In genomic region chr4:133669652-133670210, GRCm38 (mm10) we compare ENCODE assay signal across 8 mouse cellular contexts. TPM values are rescaled to one million over a fixed set of nuclear protein-coding genes. Genes with fewer than 3 reads are reported as not detected.
DNase-seq lines count a peak whose midpoint lies in the region; ATAC-seq lines count a peak whose summit lies in the region.
"Had no signal": no experiment of that assay in that cellular context is flagged by ENCODE, and none has a peak within 500 bp of the region (broad histone marks: within the 10 kb centered on the region; RNA-seq: fewer than 3 reads in every experiment).

No protein-coding gene starts in this region.

- peak overlapping the region; percentile 28 for H3K9ac ChIP-seq in heart, embryonic 13.5 days
- H3K9ac ChIP-seq in neural tube, embryonic 13.5 days, result no peak overlapping the region
- H3K9ac ChIP-seq in kidney, embryonic 15.5 days, result no peak overlapping the region

- peak overlapping the region; percentile 78; the same call in 1 of the 2 replicates for H3K4me2 ChIP-seq in heart, embryonic 13.5 days
- peak overlapping the region; percentile 82 for H3K4me2 ChIP-seq in neural tube, embryonic 13.5 days
- peak overlapping the region; percentile 82; the same call in 1 of the 2 replicates for H3K4me2 ChIP-seq in kidney, embryonic 15.5 days

- no peak overlapping the region for H3K4me3 ChIP-seq in heart, embryonic 13.5 days
- no peak overlapping the region for H3K4me3 ChIP-seq in neural tube, embryonic 13.5 days
- H3K4me3 ChIP-seq in kidney, embryonic 15.5 days (replicated peaks), result no peak overlapping the region
- H3K4me3 ChIP-seq: midbrain, embryonic 13.5 days had no signal

- 49% methylated on average over 6 of the region's 6 CpGs for WGBS in heart, embryonic 13.5 days
- WGBS in neural tube, embryonic 13.5 days, result 69% methylated on average over 6 of the region's 6 CpGs
- WGBS in kidney, embryonic 15.5 days, result 55% methylated on average over 6 of the region's 6 CpGs

- no peak for DNase-seq in heart, adult 18-20 months
- DNase-seq in neural tube, embryonic 10.5 days (ENCODE audit: extremely low spot score, low spot score), result no peak
- DNase-seq in thymus, postnatal 10 days (ENCODE audit: low spot score in 2 of 2), result no peak
- no peak for DNase-seq in cerebellum, postnatal 36 days

- no peaks in the 10 kb centered on the region for H3K9me3 ChIP-seq in heart, embryonic 13.5 days
- no peaks in the 10 kb centered on the region for H3K9me3 ChIP-seq in neural tube, embryonic 13.5 days
- no peaks in the 10 kb centered on the region for H3K9me3 ChIP-seq in kidney, embryonic 15.5 days (replicated peaks)
- H3K9me3 ChIP-seq: midbrain, embryonic 13.5 days had no signal

- ATAC-seq in heart, embryonic 13.5 days (ENCODE audit: extremely low read depth, insufficient number of reproducible peaks, low FRiP score, low TSS enrichment), result no peak
- no peak for ATAC-seq in neural tube, embryonic 13.5 days (ENCODE audit: low read depth)
- no peak for ATAC-seq in kidney, embryonic 15.5 days (replicated peaks; ENCODE audit: low FRiP score)
- ATAC-seq: midbrain, embryonic 13.5 days had no signal

- H3K27ac ChIP-seq in heart, embryonic 13.5 days (replicated peaks), result no peak overlapping the region
- H3K27ac ChIP-seq in neural tube, embryonic 13.5 days (replicated peaks), result no peak overlapping the region
- H3K27ac ChIP-seq in kidney, embryonic 15.5 days, result 0 out of 2 replicates have a peak overlapping the region, but pooled peaks have one; percentile 14
- H3K27ac ChIP-seq: midbrain, embryonic 13.5 days had no signal

- H3K27me3 ChIP-seq in heart, embryonic 13.5 days (replicated peaks), result no peaks in the 10 kb centered on the region
- H3K27me3 ChIP-seq in neural tube, embryonic 13.5 days, result no peaks in the 10 kb centered on the region
- no peaks in the 10 kb centered on the region for H3K27me3 ChIP-seq in kidney, embryonic 15.5 days
- H3K27me3 ChIP-seq: midbrain, embryonic 13.5 days had no signal

- H3K36me3 ChIP-seq in heart, embryonic 13.5 days, result peaks cover 39% of the 10 kb centered on the region
- H3K36me3 ChIP-seq in neural tube, embryonic 13.5 days, result peaks cover 21% of the 10 kb centered on the region; the same call in 1 of the 2 replicates
- peaks cover 32% of the 10 kb centered on the region for H3K36me3 ChIP-seq in kidney, embryonic 15.5 days

- H3K4me1 ChIP-seq in heart, embryonic 13.5 days, result peaks cover 38% of the 10 kb centered on the region
- H3K4me1 ChIP-seq in neural tube, embryonic 13.5 days (replicated peaks), result peaks cover 58% of the 10 kb centered on the region
- peaks cover 41% of the 10 kb centered on the region for H3K4me1 ChIP-seq in kidney, embryonic 15.5 days

RNA-seq across cellular contexts. Expression of gene Pigv, which starts 2.7 kb away (rescaled TPM):
- 12.8 and 15.7 TPM in 2 replicates for polyA plus RNA-seq in heart, embryonic 13.5 days (2015; fragmentation: Nextera tagmentation; extraction: Ambion mirVana)
- total RNA-seq in heart, adult 18-20 months (2021), result 10 to 100 TPM; 12.5 to 12.7 TPM
- 12.3 and 14.2 TPM in 2 replicates for polyA plus RNA-seq in neural tube, embryonic 13.5 days (2015; fragmentation: Nextera tagmentation; extraction: Ambion mirVana)
- 19.9 and 20.2 TPM in 2 replicates for polyA plus RNA-seq in kidney, embryonic 15.5 days (2015; fragmentation: Nextera tagmentation; extraction: Ambion mirVana)

RNA-seq across cellular contexts. Expression of gene Zdhhc18, which starts 19.8 kb away (rescaled TPM):
- polyA plus RNA-seq in heart, embryonic 13.5 days (2015; fragmentation: Nextera tagmentation; extraction: Ambion mirVana), result 1.5 and 1.6 TPM in 2 replicates
- 10 to 100 TPM; 20.9 to 31.7 TPM for total RNA-seq in heart, adult 18-20 months (2021)
- 2.8 and 4.3 TPM in 2 replicates for polyA plus RNA-seq in neural tube, embryonic 13.5 days (2015; fragmentation: Nextera tagmentation; extraction: Ambion mirVana)
- 2.5 and 3.8 TPM in 2 replicates for polyA plus RNA-seq in kidney, embryonic 15.5 days (2015; fragmentation: Nextera tagmentation; extraction: Ambion mirVana)
